Mouse (Mus musculus) spleen, adult 12 weeks (tissue): Measurements from ENCODE around the gene Mad2l1.

Experiments
- DNase-seq: peaks from one replicate; pipeline ENCODE4 v3.0.0; 2022; ENCODE audit warnings: low spot score

The Mad2l1 gene

DNA sequence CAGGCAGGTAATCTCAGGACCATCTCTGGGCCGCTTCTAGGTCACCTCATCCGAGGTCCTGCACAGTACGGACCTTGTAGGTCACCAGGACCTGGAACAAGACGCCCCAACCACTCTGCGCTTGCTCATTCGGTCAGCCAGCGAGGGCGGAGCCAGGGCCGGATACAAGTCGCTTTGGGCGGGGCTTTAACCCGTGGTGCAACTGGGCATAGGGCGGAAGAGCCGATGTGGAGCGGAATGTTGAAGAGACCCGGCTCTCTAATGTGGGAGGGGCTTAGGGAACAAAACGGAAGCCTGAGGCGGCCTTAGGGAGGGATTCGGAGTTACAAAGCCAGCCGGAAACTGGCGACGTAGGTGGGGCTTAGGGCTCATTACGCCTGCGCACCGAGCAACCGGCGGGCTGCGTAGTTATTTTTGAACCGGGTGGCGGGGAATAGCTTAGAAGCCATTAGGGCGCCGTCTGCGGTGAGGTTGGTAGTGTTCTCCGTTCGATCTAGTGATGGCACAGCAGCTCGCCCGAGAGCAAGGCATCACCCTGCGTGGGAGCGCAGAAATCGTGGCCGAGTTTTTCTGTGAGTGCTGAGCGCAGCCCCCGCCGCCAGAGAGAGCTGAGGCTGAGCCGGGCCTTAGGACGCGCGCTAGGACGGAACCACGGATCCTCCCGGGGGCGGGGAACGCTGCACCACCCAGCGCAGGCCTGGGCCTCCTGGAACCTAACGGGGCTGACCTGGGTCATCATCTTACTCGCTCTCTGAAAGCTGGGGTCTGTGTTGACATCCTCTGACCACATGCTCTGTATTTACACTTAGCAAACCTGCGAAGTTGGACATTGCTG, at the start of gene Mad2l1:
Mad2l1 (plus strand) TSS at position 363 of the 835 bp plus-strand sequence.
- DNase-seq = peak; percentile 91

- no peak for DNase-seq
These were observed 41.5 kb upstream of the Mad2l1 start for GRCm38 (mm10) chr6:66493685-66494084.

- DNase-seq = no peak
These were observed 18.8 kb upstream of the Mad2l1 start for GRCm38 (mm10) chr6:66516368-66516767.

DNA sequence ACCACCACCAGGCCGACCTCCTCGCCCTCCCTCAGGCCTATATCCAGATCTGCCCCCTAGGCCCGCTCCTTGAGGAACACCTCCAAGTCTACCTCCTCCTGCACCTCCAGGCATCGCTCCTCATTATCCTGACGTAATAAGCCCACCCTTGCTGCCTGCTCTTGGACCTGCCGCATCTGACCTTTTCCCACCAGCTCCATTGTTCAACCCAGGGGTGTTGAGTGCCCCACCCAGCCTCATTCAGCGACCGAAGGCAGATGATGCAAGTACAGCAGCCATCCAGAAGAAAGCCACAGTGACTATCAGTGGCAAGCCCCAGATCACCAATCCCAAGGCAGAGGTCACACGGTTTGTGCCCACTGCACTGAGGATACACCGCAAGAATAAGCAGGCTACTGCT, 6.8 kb upstream of the Mad2l1 start:
- no peak for DNase-seq

DNA sequence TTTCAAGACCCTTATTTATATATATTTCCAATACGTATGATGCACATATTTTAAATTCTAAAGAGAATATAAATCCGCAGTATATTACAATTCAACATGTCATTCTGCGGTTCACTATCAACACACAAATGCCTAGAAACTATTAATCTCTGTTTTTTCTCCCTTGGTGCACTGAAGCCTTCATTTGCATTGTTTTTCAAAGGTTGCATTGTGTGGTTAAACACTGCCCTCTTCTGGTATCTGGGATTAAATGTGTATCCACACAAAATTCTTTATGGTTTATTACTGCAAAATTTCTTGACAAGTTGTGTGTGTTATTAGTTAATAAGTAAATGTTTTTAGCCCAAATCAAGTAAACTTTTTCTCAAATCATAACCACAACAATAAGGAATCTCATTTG, 1.9 kb upstream of the Mad2l1 start:
- no peak for DNase-seq

DNA sequence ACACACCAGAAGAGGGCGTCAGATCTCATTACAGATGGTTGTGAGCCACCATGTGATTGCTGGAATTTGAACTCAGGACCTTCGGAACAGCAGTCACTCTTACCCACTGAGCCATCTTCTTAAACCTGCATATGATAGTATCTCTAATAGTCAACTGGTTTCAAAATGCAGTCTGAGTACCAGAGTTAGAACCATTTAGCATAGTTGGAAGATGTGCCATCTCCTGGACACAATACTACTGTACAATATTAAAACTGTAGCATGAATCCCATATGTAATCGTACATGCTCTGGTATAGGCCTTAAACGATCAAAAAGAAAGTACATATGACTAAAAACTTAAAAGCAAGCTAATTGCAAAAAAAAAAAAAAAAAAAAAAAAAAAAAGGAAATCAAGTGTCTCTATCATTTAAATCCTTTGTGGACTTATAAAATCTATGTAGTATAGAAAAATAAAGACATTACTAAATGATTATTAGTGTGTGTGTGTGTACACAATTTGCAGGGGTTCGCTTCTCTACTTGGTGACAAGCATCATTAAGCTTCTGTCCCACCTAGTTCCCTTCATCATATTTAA, 736 bp upstream of the Mad2l1 start:
- no peak for DNase-seq

DNA sequence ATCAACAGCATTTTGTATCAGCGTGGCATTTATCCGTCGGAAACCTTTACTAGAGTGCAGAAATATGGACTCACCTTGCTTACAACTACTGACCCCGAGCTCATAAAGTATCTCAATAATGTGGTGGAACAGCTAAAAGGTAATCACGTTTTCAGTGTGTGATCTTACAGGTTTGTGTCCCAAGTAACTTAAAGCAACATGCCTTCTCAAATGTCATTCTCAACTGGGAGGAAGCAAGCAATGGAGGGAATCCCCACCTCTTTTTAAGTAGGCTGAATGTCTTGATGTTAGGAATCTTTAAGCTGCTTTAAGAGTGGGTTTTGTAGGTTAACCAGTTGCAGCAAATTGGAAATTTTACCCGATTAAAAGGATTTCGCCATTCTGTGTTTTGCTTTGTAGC, 776 bp downstream of the Mad2l1 start:
- no peak for DNase-seq

DNA sequence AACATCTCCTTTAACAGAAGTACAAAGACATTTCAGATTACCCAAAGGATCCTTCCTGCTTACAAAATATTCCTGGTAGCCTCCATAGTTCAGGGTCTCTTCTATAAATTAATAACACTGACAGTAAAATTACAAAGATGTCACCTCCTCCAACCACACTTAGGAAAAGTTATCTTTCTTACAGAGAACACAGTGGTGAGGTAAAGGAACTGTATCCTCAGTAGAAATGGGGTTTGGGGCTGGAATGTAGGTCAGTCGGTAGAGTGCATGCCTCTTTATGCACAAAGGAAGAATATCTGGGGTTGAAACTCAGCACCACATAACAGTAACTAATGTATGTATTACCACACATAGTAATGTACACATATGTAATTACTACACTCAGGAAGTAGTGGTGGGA, 24.8 kb downstream of the Mad2l1 start, which contains the start of gene Vmn1r32:
Vmn1r32 (minus strand) TSS at position 101 of the 400 bp plus-strand sequence.
- DNase-seq = no peak

DNA sequence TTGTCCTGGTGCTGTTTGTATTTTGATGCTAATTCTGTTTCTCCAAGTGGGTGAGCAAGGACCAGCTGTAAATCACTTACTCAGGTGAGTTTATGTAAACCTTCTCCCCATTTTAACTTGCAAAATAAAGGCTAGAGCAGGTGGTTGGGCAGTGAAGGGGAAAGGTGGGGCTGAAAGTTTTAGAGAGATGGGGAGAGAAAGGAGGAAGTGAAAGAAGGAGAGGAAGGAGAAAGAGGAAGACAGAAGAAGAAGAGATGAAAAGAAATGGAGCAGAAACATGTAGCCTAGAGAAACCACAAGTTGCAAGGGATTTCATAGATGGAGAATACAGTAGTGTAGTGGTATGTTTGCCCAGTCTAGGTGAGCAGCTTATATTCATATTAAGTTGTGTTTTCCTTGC, 60.6 kb downstream of the Mad2l1 start:
- no peak for DNase-seq
